Mouse (Mus musculus) CD8-positive naive resting alpha-beta T cell, adult 2 months (primary cell): ENCODE results near the gene Mars.
A peak's percentile ranks its signal among the peaks of the same experiment; 100 is the strongest.

ENCODE experiments used
- DNase-seq, 2 experiments: peaks; one replicate each; pipeline ENCODE4 v3.0.0; 2022; ENCODE audit warnings: low read depth in 2 of 2, low spot score in 2 of 2

The Mars gene

DNA sequence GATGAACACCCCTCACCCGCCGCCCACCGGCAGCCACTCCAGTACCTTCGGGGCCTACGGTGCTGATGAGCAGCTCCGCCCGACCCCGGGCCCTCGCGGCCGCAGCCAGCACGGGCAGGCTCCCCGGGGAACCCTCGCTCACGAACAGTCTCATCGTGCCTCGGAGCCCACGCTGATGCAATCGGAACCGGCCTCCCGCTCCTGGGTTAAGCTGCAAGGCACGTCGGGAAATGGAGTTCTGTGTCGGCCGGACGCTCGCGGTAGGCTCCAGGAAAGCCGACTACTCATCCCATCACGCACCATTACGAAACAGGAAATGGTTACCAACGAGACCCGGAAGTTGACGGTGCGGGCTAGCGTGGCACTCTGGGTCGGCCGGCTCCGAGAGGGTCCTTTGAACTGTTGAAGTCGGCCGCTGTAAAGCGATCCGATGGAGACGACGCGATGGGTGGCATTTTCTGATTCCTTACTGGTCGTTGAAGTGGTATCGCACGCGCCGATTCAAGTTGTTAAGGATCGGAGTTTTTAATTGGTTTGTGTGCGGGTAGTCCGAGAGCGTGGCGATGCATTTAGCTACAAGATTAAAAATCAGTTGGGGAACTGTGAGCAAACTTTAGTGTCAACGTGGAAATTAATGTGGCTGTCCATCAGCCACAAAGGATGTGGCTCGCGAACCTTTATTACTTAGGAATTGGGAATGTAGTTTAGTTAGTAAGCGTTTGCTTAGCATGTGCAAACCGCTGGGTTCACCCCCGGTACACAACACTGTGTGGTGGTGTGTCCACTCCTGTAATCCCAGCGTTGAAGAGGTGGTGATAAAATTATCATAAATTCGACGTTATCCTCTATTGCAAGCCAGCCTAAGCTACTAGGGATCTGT lies at the start of gene Mars:
Mars (minus strand) TSS at position 311 of the 880 bp plus-strand sequence.
- DNase-seq, result peak; percentile 91 to 93

DNA sequence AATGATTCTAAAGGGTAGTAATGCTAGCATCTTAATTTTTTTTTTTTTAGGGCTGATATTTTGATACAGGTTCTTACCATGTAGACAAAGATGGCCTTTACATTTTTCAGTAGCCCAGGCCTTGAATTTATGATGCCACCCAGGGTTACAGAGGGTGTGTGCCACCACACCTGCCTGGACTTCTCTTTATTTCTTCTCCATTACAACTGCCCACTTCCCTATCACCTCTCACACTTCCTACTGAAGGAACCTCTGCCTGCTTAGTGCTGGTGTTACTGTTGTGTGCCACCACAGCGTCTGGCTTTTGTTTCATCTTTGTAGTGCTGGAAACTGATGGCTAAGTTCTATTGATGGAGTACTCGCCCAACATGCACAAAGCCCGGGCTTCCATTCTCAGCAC lies 49.1 kb upstream of the Mars start:
- no peak for DNase-seq

DNA sequence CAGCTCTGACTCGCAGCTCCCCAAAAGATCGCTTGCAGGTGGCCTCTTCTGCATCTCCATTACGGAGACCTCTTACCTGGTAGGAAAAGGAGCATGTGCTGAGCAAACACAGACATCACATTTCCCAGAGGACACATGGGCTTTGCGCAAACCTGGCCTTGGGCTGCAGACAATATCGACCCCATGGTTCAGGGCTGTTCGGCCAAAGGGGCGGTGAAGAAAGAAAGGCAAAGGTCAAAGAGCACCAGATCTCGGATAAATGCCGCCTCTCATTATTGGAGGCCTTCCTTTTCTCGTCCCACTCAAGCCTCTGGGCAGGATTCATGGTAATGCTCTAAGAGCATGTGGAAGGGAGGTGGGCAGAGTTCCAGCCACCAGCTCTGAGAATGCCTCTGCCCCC lies 43.8 kb upstream of the Mars start:
- DNase-seq, result no peak

GRCm38 (mm10) chr10:127353909-127354895 lies 42.6 kb upstream of the Mars start, which contains the start of gene Inhbe:
Inhbe (minus strand) TSS chr10:127354411.
- DNase-seq, result no peak

DNA sequence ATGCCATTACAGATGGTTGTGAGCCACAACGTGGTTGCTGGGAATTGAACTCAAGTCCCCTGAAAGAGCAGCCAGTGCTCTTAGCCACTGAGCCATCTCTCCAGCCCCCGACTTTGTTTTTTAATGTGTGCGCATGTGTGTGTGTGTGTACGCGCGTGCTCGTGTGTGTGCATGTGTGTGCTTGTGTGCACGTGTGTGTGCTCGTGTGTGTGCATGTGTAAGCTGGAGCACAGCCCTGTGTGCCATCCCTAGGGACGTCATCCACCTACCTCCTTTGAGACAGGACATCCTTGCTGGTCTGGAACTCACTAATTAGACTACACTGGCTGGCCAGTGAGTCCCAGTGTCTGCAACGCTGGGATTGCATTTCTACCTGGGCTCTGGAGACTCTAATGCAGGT lies 41.2 kb upstream of the Mars start:
- no peak for DNase-seq

- DNase-seq, result no peak
Observed at GRCm38 (mm10) chr10:127352187-127352586, 40.6 kb upstream of the Mars start.

GRCm38 (mm10) chr10:127351719-127352118 lies 40.1 kb upstream of the Mars start:
- no peak for DNase-seq

DNA sequence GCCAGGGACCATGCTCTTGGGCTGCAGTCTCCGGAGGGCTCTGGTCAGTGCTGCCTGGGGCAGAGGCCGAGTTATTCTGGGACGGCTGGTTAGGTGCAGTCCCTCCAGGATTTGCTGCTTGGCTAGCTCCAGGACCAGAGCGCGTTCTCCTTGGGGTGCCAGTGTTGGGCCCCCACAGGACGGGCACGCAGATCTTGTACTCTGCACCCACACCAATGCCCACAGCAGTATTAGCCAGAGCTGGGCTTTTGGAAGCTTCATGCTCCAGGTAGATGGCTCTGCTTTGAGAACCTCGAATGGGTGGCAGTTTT lies 39.7 kb upstream of the Mars start:
- no peak for DNase-seq

DNA sequence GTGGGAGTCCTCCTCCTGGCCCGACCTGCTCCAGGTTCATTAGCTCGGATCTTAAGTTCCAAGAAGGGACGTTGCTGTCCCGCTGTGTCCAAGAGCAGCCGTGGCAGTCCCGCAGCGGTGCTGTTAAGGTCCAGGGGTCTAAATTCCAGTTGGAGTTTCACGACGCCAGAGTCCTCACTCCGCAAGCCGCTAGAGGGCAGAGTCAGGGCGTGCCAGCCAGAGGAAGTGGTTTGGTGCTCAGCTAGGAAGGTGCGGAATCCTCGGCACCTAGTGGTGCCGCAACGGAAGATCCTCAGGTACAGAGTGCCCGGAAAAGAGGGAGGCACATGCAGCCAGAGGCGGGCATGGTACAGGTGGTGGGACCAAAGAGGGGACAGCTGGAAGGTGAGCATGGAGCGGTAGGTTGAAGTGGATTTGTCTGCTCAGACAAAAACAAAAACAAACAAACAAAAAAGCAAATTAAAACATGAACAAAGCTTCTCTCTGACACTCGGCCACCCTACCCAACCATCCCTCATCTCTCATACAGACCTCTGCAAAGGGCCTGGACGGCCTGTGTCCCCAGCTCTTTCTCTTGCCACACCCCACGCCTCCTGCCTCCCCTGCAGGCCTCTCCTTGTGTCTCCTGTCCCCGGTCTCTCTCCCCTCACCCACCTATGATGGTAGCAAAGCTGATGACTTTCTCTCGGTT lies 39.2 kb upstream of the Mars start:
- peak; percentile 64 to 76 for DNase-seq

DNA sequence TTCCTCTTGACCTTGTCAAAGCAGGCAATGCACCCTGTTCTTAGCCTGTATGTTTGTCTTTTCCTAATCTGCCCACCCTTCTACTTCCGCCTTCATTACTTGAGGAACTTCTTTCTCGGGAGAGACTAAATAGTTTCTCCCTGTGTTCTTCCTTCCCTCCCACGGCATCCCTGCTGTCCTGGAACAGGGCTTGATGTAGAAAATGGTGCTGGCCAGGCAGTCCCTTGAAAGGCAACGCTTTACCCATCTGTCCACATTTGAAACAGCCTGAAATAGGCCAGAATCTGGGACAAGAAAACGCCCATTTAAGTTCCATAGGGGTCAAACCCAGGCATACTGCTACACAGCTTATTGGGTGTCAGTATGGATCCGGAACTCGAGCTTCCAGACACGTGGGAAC lies 38.2 kb upstream of the Mars start:
- DNase-seq, result no peak

DNA sequence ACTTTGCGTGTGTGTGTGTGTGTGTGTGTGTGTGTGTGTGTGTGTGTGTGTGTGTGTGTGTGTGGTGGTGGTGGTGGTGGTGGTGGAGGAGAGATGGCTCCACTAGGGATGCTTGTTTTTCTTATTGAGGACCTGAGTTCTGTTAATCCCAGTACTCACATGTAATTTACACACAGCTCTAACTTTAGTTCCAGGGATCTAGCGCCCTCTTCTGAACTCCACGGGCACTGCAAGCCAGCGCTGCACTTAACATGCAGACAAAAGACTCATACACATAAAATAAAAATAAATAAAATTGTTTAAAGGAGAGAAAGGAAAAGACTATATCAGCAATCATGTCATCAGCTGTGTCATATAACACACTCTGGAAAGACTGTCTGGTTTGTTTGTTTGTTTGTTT lies 37.4 kb upstream of the Mars start:
- no peak for DNase-seq

GRCm38 (mm10) chr10:127346173-127346572 lies 34.6 kb upstream of the Mars start:
- no peak for DNase-seq

DNA sequence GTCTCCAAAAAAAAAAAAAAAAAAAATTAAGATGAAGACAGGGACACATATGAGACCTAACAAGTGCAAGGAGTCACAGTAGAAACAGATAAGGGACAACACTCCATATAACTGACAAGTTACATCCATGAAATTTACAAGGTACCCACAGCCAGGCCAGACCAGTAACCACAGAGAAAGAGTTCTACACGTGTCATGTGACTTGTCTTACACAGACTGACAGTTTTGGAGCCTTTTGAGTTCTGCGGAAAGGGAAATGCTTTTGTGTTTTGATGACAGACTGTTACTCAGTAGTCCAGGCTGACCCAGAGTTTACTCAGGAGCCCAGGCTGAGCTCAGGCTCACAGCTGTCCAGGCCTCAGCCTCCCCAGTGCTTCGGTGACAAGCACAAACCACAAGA lies 31.4 kb upstream of the Mars start:
- no peak for DNase-seq

- peak; percentile 74 to 86 for DNase-seq
Observed at GRCm38 (mm10) chr10:127341891-127342639, 30.5 kb upstream of the Mars start, which contains the start of gene Gli1. Gli1 (minus strand) TSS chr10:127341974.

DNA sequence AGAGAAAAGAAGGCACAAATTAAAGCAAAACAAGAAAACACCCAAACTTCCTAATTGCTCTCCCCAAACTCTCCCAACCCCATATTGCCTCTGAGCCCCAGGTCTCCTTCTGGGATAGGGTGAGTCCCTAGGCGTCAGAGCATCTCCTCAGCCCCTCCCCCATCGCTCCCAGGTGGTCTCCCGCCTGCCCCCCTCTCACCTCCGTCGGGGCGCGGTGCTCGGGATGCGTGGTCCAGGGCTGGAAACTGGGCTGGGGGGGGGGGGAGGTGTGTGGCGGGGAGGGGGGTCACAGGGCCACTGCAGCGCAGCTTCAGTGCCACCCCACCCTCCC lies 29.7 kb upstream of the Mars start:
- DNase-seq, result no peak

DNA sequence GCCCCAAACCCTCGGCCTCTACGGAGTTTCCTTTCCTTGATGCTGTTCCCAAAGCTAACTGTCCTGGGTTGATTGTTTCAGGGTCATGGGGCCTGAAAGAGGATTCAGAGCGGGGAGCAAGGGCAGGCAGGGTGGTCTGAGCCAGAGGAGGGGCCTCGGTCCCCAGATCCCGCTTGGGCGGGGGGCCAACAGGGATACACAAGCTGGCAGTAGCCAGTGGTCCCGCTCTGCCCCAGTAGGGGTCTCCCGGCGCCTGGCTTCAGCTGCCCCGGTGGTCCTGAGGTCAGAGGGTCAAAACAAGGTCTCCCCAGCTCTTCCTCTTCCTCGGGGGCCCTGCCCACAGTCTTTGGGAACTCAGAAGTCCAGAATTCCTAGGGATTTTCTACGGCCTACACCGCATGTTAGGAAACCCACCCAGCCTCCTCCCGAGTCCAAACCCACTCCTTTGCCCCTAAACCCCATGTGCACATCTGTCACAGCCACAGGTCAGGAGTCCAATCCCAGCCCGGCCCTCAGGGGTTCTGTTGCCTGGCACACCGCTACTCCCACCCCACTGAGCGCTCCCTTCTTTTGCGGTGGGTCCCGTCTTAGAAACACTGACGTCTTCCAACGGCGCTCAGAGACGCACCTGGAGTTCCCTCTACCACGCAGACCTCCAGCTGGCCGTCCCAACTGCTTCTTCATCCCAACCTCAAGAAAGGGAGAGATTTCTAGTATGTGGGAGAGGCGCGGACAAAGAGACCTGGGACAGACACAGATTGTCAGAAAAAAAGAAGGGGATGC lies 29.2 kb upstream of the Mars start:
- no peak for DNase-seq

GRCm38 (mm10) chr10:127339683-127340576 lies 28.3 kb upstream of the Mars start:
- DNase-seq, result no peak

- peak; percentile 81 to 89 for DNase-seq
Observed at GRCm38 (mm10) chr10:127338930-127339682, 27.5 kb upstream of the Mars start.
